Mouse (Mus musculus) bone marrow macrophage, adult 2 months (primary cell): Measurements from ENCODE around the gene Mical3.

ENCODE experiments used
- CTCF ChIP-seq: IDR thresholded peaks from 2 replicates; pipeline ENCODE4 v1.5.1; 2012; ENCODE audit warnings: low read depth, mild to moderate bottlenecking, low read length, moderate library complexity
- POLR2A ChIP-seq: IDR thresholded peaks from 2 replicates; pipeline ENCODE4 v1.6.1; 2012; ENCODE audit warnings: mild to moderate bottlenecking, low read depth, low read length, borderline replicate concordance

DNA sequence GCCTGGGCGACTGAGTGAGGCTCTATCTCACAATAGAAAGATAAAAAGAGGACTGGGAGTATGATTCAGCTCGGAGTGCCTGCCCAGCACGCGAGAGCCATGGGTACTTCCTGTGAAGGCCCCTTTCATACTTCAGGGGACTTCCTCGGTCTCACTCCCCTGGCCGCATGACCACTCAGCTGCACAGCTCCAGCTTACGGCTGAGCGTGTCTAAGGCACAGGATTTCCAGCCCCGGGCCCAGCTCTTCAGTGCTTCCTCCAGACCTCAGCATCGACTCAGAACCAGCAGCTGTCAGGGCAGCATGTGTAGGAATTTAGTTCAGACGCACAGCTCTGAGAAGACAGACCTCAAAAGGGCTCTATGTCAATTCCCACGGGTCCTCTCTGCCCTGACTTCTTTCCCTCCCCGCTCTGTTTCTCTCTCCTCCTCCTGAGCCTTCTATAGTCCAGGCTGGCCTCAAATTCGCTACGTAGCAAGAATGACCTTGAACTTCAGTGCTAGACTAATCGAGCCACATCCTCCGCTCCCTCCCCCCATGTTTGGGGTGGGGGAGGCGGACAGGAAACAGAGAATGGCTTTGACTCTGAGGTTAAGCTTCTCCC is 152.7 kb downstream of the Mical3 start:
- TF ChIP-seq POLR2A (no peak), CTCF (no peak)
